Mouse (Mus musculus) lung, adult 2 months (tissue): ENCODE measurements at regions not wholly inside any gene's neighbourhood (a gene's known extent, or its start where the extent isn't known, plus 50 kb on each side); places are given as distances from the start of the nearest gene placed in this dataset.

ENCODE experiments used
- CTCF ChIP-seq: fragments of 200-500 bp; IDR thresholded peaks from 2 replicates; pipeline ENCODE4 v1.5.1; 2011; ENCODE audit warnings: mild to moderate bottlenecking, low read length, control low read depth; ENCODE audit not compliant: insufficient read depth
- POLR2A ChIP-seq: fragments of 200-500 bp; IDR thresholded peaks from 2 replicates; pipeline ENCODE4 v1.6.1; 2011; ENCODE audit warnings: low read depth, mild to moderate bottlenecking, control low read depth, low read length, borderline replicate concordance; ENCODE audit errors: extremely low read depth

DNA sequence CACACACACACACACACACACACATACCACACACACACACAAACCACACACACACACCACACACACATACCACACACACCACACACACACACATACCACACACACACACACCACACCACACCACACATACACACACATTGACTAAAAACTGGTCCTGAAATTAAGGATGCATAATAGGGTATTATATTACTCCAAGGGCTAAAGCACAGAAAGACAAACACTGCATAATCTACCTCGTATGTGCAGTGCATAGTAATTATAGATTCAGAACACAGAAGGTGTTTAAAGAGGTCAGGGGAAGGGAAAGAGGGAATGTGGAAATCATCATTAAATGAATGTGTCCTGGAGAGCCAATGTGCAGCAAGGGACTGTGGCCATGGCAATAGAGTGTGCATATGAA, 84.5 kb downstream of the Rbm11 start:
- TF ChIP-seq CTCF (no peak), POLR2A (no peak)
